Mouse (Mus musculus) midbrain, embryonic 14.5 days (tissue): Measurements from ENCODE around the gene Psma4. TPM values are rescaled to one million over a fixed set of nuclear protein-coding genes. Genes with fewer than 3 reads are reported as not detected.

Experiments
- ATAC-seq: fragments of 200-750 bp; cut with Nextera tagmentation; 2 replicates; pipeline ENCODE4 v1.8.0; 2017; ENCODE audit warnings: moderate number of reproducible peaks, moderate library complexity; ENCODE audit not compliant: low FRiP score, low TSS enrichment
- DNase-seq: peaks from one replicate; pipeline ENCODE4 v3.0.0-alpha.2; 2015
- H3K27ac ChIP-seq: fragments of 300-500 bp; sonication (generic); replicated peaks from 2 replicates; pipeline ENCODE4 v1.5.1; 2014; ENCODE audit warnings: mild to moderate bottlenecking, low read depth, low read length, moderate library complexity
- H3K27me3 ChIP-seq: fragments of 300-500 bp; sonication (generic); 2 replicates; pipeline ENCODE4 v1.6.1; 2014; ENCODE audit warnings: low read length, control low read depth, mixed read lengths; ENCODE audit not compliant: control insufficient read depth, insufficient read depth
- H3K36me3 ChIP-seq: fragments of 300-500 bp; sonication (generic); 2 replicates; pipeline ENCODE4 v1.6.1; 2014; ENCODE audit warnings: low read length, control low read depth; ENCODE audit not compliant: control insufficient read depth, insufficient read depth
- H3K4me1 ChIP-seq: fragments of 300-500 bp; sonication (generic); 2 replicates; pipeline ENCODE4 v1.6.1; 2014; ENCODE audit warnings: mild to moderate bottlenecking, antibody characterized with exemption, low read length, control low read depth; ENCODE audit not compliant: control insufficient read depth, insufficient read depth
- H3K4me2 ChIP-seq: fragments of 300-500 bp; sonication (generic); 2 replicates; pipeline ENCODE4 v1.6.1; 2014; ENCODE audit warnings: mild to moderate bottlenecking, low read length, moderate library complexity
- H3K4me3 ChIP-seq: fragments of 300-500 bp; sonication (generic); replicated peaks from 2 replicates; pipeline ENCODE4 v1.5.1; 2014; ENCODE audit warnings: low read depth, low read length
- H3K9ac ChIP-seq: fragments of 300-500 bp; sonication (generic); replicated peaks from 2 replicates; pipeline ENCODE4 v1.6.1; 2014; ENCODE audit warnings: mild to moderate bottlenecking, low read length, moderate library complexity
- H3K9me3 ChIP-seq: fragments of 300-500 bp; sonication (generic); 2 replicates; pipeline ENCODE4 v1.6.1; 2016; ENCODE audit warnings: low read length, control low read depth, mixed read lengths; ENCODE audit not compliant: control insufficient read depth
- WGBS: fragments of 180-500 bp; shearing (Covaris S2); extraction: QIAGEN DNeasy Blood & Tissue Kit; methylation state at CpG from one replicate; pipeline ENCODE4 v1.1.7; 2014; 5-methylcytosine and 5-hydroxymethylcytosine counted together
- polyA plus RNA-seq: library from polyadenylated mRNA; unstranded; fragments of >200 nt; fragmentation: Nextera tagmentation; extraction: Ambion mirVana; gene quantifications from 2 replicates; pipeline ENCODE4 v1.2.1, GENCODE M21; 2014

Gene Psma4
- polyA plus RNA-seq, 1 experiment from 2014 or later = 276 TPM

GRCm38 (mm10) chr9:54963669-54964068 lies 13.1 kb downstream of the Psma4 start:
- Histone ChIP-seq H3K4me3 (no peak overlapping the region), H3K27ac (no peak overlapping the region), H3K9me3 (no peaks in the 10 kb centered on the region), H3K27me3 (no peaks in the 10 kb centered on the region), H3K4me2 (no peak overlapping the region), H3K9ac (no peak overlapping the region), H3K4me1 (no peaks in the 10 kb centered on the region), H3K36me3 (peaks cover 15% of the 10 kb centered on the region)
- DNase-seq = no peak
- no peak for ATAC-seq

- 72% methylated on average over 8 of the region's 8 CpGs for WGBS
- Histone ChIP-seq H3K9me3 (no peaks in the 10 kb centered on the region), H3K4me2 (no peak overlapping the region), H3K4me1 (no peaks in the 10 kb centered on the region), H3K36me3 (no peaks in the 10 kb centered on the region), H3K27me3 (no peaks in the 10 kb centered on the region), H3K27ac (no peak overlapping the region), H3K4me3 (no peak overlapping the region), H3K9ac (no peak overlapping the region)
- ATAC-seq (no peak), DNase-seq (no peak)
These were observed 19.5 kb downstream of the Psma4 start for GRCm38 (mm10) chr9:54969972-54970637.

GRCm38 (mm10) chr9:54980674-54981073 lies 30.1 kb downstream of the Psma4 start, which contains the start of gene Chrna5:
Gene Chrna5, plus strand, starts transcription at chr9:54980880.
- 13% methylated on average over 8 of the region's 8 CpGs for WGBS
- H3K9me3 ChIP-seq = no peaks in the 10 kb centered on the region
- no peaks in the 10 kb centered on the region for H3K36me3 ChIP-seq
- peaks cover 13% of the 10 kb centered on the region; the same call in 1 of the 2 replicates for H3K4me1 ChIP-seq
- ATAC-seq (peak; percentile 71; the same call in 1 of the 2 replicates), DNase-seq (peak; percentile 78)
- peak within 1 kb of the TSS; percentile 51 for H3K9ac ChIP-seq
- H3K27me3 ChIP-seq = peaks cover 29% of the 10 kb centered on the region
- H3K27ac ChIP-seq = peak within 1 kb of the TSS; percentile 45; the same call in 1 of the 2 replicates
- H3K4me2 ChIP-seq = peak within 1 kb of the TSS; percentile 80
- H3K4me3 ChIP-seq = peak within 1 kb of the TSS; percentile 50

GRCm38 (mm10) chr9:54981291-54982191 lies 31.0 kb downstream of the Psma4 start:
- Histone ChIP-seq H3K36me3 (no peaks in the 10 kb centered on the region), H3K9me3 (no peaks in the 10 kb centered on the region), H3K27ac (peak overlapping the region; percentile 45; the same call in 1 of the 2 replicates), H3K4me1 (peaks cover 13% of the 10 kb centered on the region; the same call in 1 of the 2 replicates), H3K4me2 (peak overlapping the region; percentile 80), H3K4me3 (peak overlapping the region; percentile 50), H3K27me3 (peaks cover 29% of the 10 kb centered on the region), H3K9ac (peak overlapping the region; percentile 51)
- ATAC-seq (peak; percentile 88), DNase-seq (peak; percentile 81)
- WGBS = under 1% methylated on average over 79 of the region's 85 CpGs

GRCm38 (mm10) chr9:54982401-54982800 lies 31.8 kb downstream of the Psma4 start:
- peak overlapping the region; percentile 80 for H3K4me2 ChIP-seq
- H3K27ac ChIP-seq = no peak overlapping the region
- DNase-seq = peak; percentile 10
- H3K27me3 ChIP-seq = peaks cover 29% of the 10 kb centered on the region
- no peaks in the 10 kb centered on the region for H3K36me3 ChIP-seq
- peaks cover 13% of the 10 kb centered on the region; the same call in 1 of the 2 replicates for H3K4me1 ChIP-seq
- H3K4me3 ChIP-seq = peak overlapping the region; percentile 50
- ATAC-seq = no peak
- H3K9ac ChIP-seq = no peak overlapping the region
- 5% methylated on average over 7 of the region's 7 CpGs for WGBS
- no peaks in the 10 kb centered on the region for H3K9me3 ChIP-seq

GRCm38 (mm10) chr9:54990362-54990761 lies 39.8 kb downstream of the Psma4 start:
- Histone ChIP-seq H3K27ac (no peak overlapping the region), H3K4me3 (no peak overlapping the region), H3K36me3 (no peaks in the 10 kb centered on the region), H3K4me1 (no peaks in the 10 kb centered on the region), H3K27me3 (no peaks in the 10 kb centered on the region), H3K4me2 (no peak overlapping the region), H3K9me3 (no peaks in the 10 kb centered on the region), H3K9ac (no peak overlapping the region)
- ATAC-seq (no peak), DNase-seq (no peak)
- 84% methylated on average over 3 of the region's 3 CpGs for WGBS

- ATAC-seq (no peak), DNase-seq (no peak)
- H3K9me3 ChIP-seq = no peaks in the 10 kb centered on the region
- no peak overlapping the region for H3K4me2 ChIP-seq
- no peak overlapping the region for H3K9ac ChIP-seq
- H3K27me3 ChIP-seq = no peaks in the 10 kb centered on the region
- H3K4me3 ChIP-seq = no peak overlapping the region
- H3K36me3 ChIP-seq = no peaks in the 10 kb centered on the region
- WGBS = 51% methylated on average over 3 of the region's 3 CpGs
- no peaks in the 10 kb centered on the region for H3K4me1 ChIP-seq
- no peak overlapping the region for H3K27ac ChIP-seq
These were observed 43.8 kb downstream of the Psma4 start for GRCm38 (mm10) chr9:54994381-54994780.

GRCm38 (mm10) chr9:54995645-54996044 lies 45.1 kb downstream of the Psma4 start:
- H3K9ac ChIP-seq = no peak overlapping the region
- H3K36me3 ChIP-seq = no peaks in the 10 kb centered on the region
- no peak for DNase-seq
- no peak overlapping the region for H3K27ac ChIP-seq
- no peaks in the 10 kb centered on the region for H3K27me3 ChIP-seq
- H3K4me3 ChIP-seq = no peak overlapping the region
- H3K4me1 ChIP-seq = no peaks in the 10 kb centered on the region
- no peaks in the 10 kb centered on the region for H3K9me3 ChIP-seq
- H3K4me2 ChIP-seq = no peak overlapping the region
- 87% methylated on average over 3 of the region's 3 CpGs for WGBS
- ATAC-seq = no peak
